Mouse (Mus musculus): ENCODE results near the gene Brs3.

- TF ChIP-seq ZKSCAN1 (IDR thresholded peaks at IDR 0.05; ENCODE audit: borderline replicate concordance, low read depth, low read length), result no peak
- TF ChIP-seq MXI1 (IDR thresholded peaks at IDR 0.05; ENCODE audit: low read depth, low read length), result no peak
- no peak for TF ChIP-seq CTCF (conservative IDR thresholded peaks at IDR 0.05 in 1 of 2, IDR thresholded peaks at IDR 0.05 in 1 of 2; ENCODE audit: low read depth in 2 of 2, low read length in 2 of 2)
- no peak for TF ChIP-seq JUND (conservative IDR thresholded peaks at IDR 0.05; ENCODE audit: low read depth, low read length)
- no peak for TF ChIP-seq ELF1 (IDR thresholded peaks at IDR 0.05; ENCODE audit: low read depth, low read length)
- TF ChIP-seq MEF2A (IDR thresholded peaks at IDR 0.05; ENCODE audit: borderline replicate concordance, low read depth, low read length), result no peak
- no peak for TF ChIP-seq RAD21 (IDR thresholded peaks at IDR 0.05; ENCODE audit: low read depth, low read length)
- no peak for TF ChIP-seq IRF4 (IDR thresholded peaks at IDR 0.05; ENCODE audit: low read depth, low read length)
- TF ChIP-seq POLR2A (IDR thresholded peaks at IDR 0.05; ENCODE audit: low read depth, low read length), result no peak
- TF ChIP-seq MAX (IDR thresholded peaks at IDR 0.05; ENCODE audit: low read length), result no peak
- TF ChIP-seq BHLHE40 (IDR thresholded peaks at IDR 0.05; ENCODE audit: low read depth, low read length), result no peak
- no peak for TF ChIP-seq CHD1 (IDR thresholded peaks at IDR 0.05; ENCODE audit: low read depth, low read length)
- no peak for TF ChIP-seq ZC3H11A (IDR thresholded peaks at IDR 0.05; ENCODE audit: low read depth, low read length)
These were observed 44.9 kb downstream of the Brs3 start, which contains the start of gene Vgll1 for GRCm38 (mm10) chrX:57087806-57088205.
